Mouse (Mus musculus): ENCODE data around the gene Itga7.

Gene Itga7

GRCm38 (mm10) chr10:128934997-128935787 lies 1.6 kb downstream of the Itga7 start:
- 61% methylated on average over 7 of the region's 7 CpGs for WGBS

GRCm38 (mm10) chr10:128935826-128936440 lies 2.3 kb downstream of the Itga7 start:
- 81% methylated on average over 8 of the region's 8 CpGs for WGBS

- WGBS: 78% methylated on average over 12 of the region's 12 CpGs
These were observed 4.3 kb downstream of the Itga7 start for GRCm38 (mm10) chr10:128937756-128938390.

GRCm38 (mm10) chr10:128938457-128938856 lies 4.8 kb downstream of the Itga7 start:
- WGBS: 74% methylated on average over 9 of the region's 9 CpGs

GRCm38 (mm10) chr10:128938974-128939373 lies 5.4 kb downstream of the Itga7 start:
- 65% methylated on average over 5 of the region's 5 CpGs for WGBS

GRCm38 (mm10) chr10:128940475-128941061 lies 7.0 kb downstream of the Itga7 start:
- WGBS: 82% methylated on average over 10 of the region's 10 CpGs

GRCm38 (mm10) chr10:128945675-128946074 lies 12.1 kb downstream of the Itga7 start:
- WGBS: 24% methylated on average over 3 of the region's 3 CpGs

- WGBS: 93% methylated on average over 4 of the region's 4 CpGs
These were observed 13.9 kb downstream of the Itga7 start for GRCm38 (mm10) chr10:128947496-128947895.

- 53% methylated on average over 16 of the region's 16 CpGs for WGBS
These were observed 16.7 kb downstream of the Itga7 start for GRCm38 (mm10) chr10:128950208-128950887.

GRCm38 (mm10) chr10:128958340-128958739 lies 24.7 kb downstream of the Itga7 start:
- 84% methylated on average over 10 of the region's 10 CpGs for WGBS

GRCm38 (mm10) chr10:128960142-128960541 lies 26.5 kb downstream of the Itga7 start:
- WGBS: 70% methylated on average over 4 of the region's 4 CpGs

- WGBS: 83% methylated on average over 12 of the region's 12 CpGs
These were observed 27.3 kb downstream of the Itga7 start, which contains the start of gene Mettl7b for GRCm38 (mm10) chr10:128960590-128961584. TSS of gene Mettl7b (minus strand) at chr10:128960988.

- 78% methylated on average over 2 of the region's 2 CpGs for WGBS
These were observed 31.3 kb downstream of the Itga7 start for GRCm38 (mm10) chr10:128964961-128965360.

GRCm38 (mm10) chr10:128965871-128966270 lies 32.3 kb downstream of the Itga7 start:
- WGBS: 91% methylated on average over 6 of the region's 6 CpGs

GRCm38 (mm10) chr10:128968341-128968749 lies 34.7 kb downstream of the Itga7 start:
- WGBS: 61% methylated on average over 1 of the region's 1 CpGs

GRCm38 (mm10) chr10:128970740-128971250 lies 37.2 kb downstream of the Itga7 start:
- 51% methylated on average over 1 of the region's 1 CpGs for WGBS

- WGBS: 81% methylated on average over 4 of the region's 4 CpGs
These were observed 39.2 kb downstream of the Itga7 start for GRCm38 (mm10) chr10:128972841-128973240.

- 91% methylated on average over 3 of the region's 3 CpGs for WGBS
These were observed 42.8 kb downstream of the Itga7 start for GRCm38 (mm10) chr10:128976395-128976794.

GRCm38 (mm10) chr10:128977522-128978114 lies 44.0 kb downstream of the Itga7 start:
- WGBS: 13% methylated on average over 9 of the region's 9 CpGs

Measured in cerebral cortex, adult 2 months (tissue).